In genomic region chr3:88649967-88650366, GRCm38 (mm10) we compare ENCODE assay signal across 40 mouse cellular contexts. TPM values are rescaled to one million over a fixed set of nuclear protein-coding genes. Genes with fewer than 3 reads are reported as not detected.
"Had no signal": no experiment of that assay in that cellular context is flagged by ENCODE, and none has a peak within 500 bp of the region (broad histone marks: within the 10 kb centered on the region; RNA-seq: fewer than 3 reads in every experiment).

No protein-coding gene starts in this region.

- H3K27me3 ChIP-seq: heart, embryonic 12.5 days; hindbrain, embryonic 12.5 days; hindbrain, embryonic 15.5 days; limb, embryonic 13.5 days; limb, embryonic 15.5 days had no signal

- ATAC-seq: hindbrain, postnatal 0 days; intestine, embryonic 16.5 days; liver, embryonic 12.5 days had no signal

- H3K9me3 ChIP-seq: heart, embryonic 10.5 days; heart, embryonic 12.5 days; hindbrain, embryonic 10.5 days; hindbrain, embryonic 12.5 days; hindbrain, embryonic 15.5 days; limb, embryonic 13.5 days; limb, embryonic 15.5 days; liver, embryonic 12.5 days had no signal

- DNase-seq: gastrocnemius, postnatal 10 days; gastrocnemius, postnatal 25 days; heart, postnatal 4 days; kidney, adult 11 months; kidney, adult 2 months; kidney, postnatal 10 days; kidney, postnatal 36 days; layer of hippocampus, adult 9-11 months; left cerebral cortex, postnatal 4 days had no signal

- H3K9ac ChIP-seq: heart, embryonic 12.5 days; hindbrain, embryonic 12.5 days; hindbrain, embryonic 15.5 days; limb, embryonic 13.5 days; limb, embryonic 15.5 days; liver, embryonic 12.5 days; liver, embryonic 14.5 days had no signal

- H3K4me3 ChIP-seq: gastrocnemius, adult 2 months; heart, embryonic 10.5 days; heart, embryonic 12.5 days; hindbrain, embryonic 10.5 days; hindbrain, embryonic 12.5 days; hindbrain, embryonic 15.5 days; limb, embryonic 13.5 days; limb, embryonic 15.5 days; liver, embryonic 12.5 days had no signal

- H3K27ac ChIP-seq: gastrocnemius, adult 2 months; heart, embryonic 10.5 days; hindbrain, embryonic 10.5 days; hindbrain, embryonic 12.5 days; hindbrain, embryonic 15.5 days; hindbrain, postnatal 0 days; limb, embryonic 13.5 days; limb, embryonic 15.5 days; liver, embryonic 12.5 days; liver, embryonic 14.5 days had no signal

- H3K4me2 ChIP-seq: heart, embryonic 12.5 days; hindbrain, embryonic 12.5 days; hindbrain, embryonic 15.5 days; limb, embryonic 13.5 days; limb, embryonic 15.5 days; liver, embryonic 12.5 days had no signal

- H3K4me1 ChIP-seq: hindbrain, embryonic 15.5 days had no signal

RNA-seq across cellular contexts. Expression of gene Rxfp4, which starts 3.0 kb away (rescaled TPM):
- total RNA-seq: gastrocnemius, adult 2 months; gastrocnemius, postnatal 10 days; gastrocnemius, postnatal 25 days; gastrocnemius, postnatal 4 days; granulocyte monocyte progenitor cell, adult 5-6 weeks; heart, postnatal 10 days; heart, postnatal 25 days; hindbrain, postnatal 0 days; layer of hippocampus, adult 18-20 months; layer of hippocampus, adult 8-10 months; layer of hippocampus, postnatal 14 days; layer of hippocampus, postnatal 36 days; left cerebral cortex, adult 18-20 months; left cerebral cortex, adult 8-10 months; left cerebral cortex, postnatal 10 days; left cerebral cortex, postnatal 25 days; left cerebral cortex, postnatal 4 days; liver, adult 2 months had no signal
- polyA plus RNA-seq: heart, embryonic 10.5 days; heart, embryonic 12.5 days; heart, embryonic 14.5 days; heart, embryonic 16.5 days; hindbrain, embryonic 10.5 days; hindbrain, embryonic 12.5 days; hindbrain, embryonic 15.5 days; hindbrain, postnatal 0 days; intestine, embryonic 14.5 days; intestine, embryonic 16.5 days; kidney, embryonic 14.5 days; kidney, embryonic 16.5 days; limb, embryonic 11.5 days; limb, embryonic 13.5 days; liver, adult 2 months; liver, embryonic 12.5 days; liver, embryonic 14.5 days had no signal
